Mouse (Mus musculus): ENCODE measurements around the gene Asb16.

GRCm38 (mm10) chr11:102314321-102314720 is 45.8 kb downstream of the Asb16 start:
- no peak for TF ChIP-seq FOSL1 (IDR thresholded peaks at IDR 0.05; ENCODE audit: insufficient read depth, low read length, poor library complexity, severe bottlenecking)
- TF ChIP-seq CTCF (IDR thresholded peaks at IDR 0.05; ENCODE audit: control insufficient read depth, insufficient read depth, insufficient read length) = no peak
- TF ChIP-seq USF1 (IDR thresholded peaks at IDR 0.05; ENCODE audit: low read depth) = no peak
- no peak for TF ChIP-seq CEBPB (IDR thresholded peaks at IDR 0.05; ENCODE audit: low read depth)
- TF ChIP-seq MYOD1 (IDR thresholded peaks at IDR 0.05; ENCODE audit: control insufficient read depth, insufficient read length, low read depth) = no peak
- no peak for TF ChIP-seq MAX (IDR thresholded peaks at IDR 0.05)
